Mouse (Mus musculus) lung, postnatal 36 days (tissue): ENCODE measurements around the gene Gm10295.
A peak's percentile ranks its signal among the peaks of the same experiment; 100 is the strongest.

Experiments used
- DNase-seq: peaks from one replicate; pipeline ENCODE4 v3.0.0; 2022; ENCODE audit warnings: mixed read lengths

The Gm10295 gene

DNA sequence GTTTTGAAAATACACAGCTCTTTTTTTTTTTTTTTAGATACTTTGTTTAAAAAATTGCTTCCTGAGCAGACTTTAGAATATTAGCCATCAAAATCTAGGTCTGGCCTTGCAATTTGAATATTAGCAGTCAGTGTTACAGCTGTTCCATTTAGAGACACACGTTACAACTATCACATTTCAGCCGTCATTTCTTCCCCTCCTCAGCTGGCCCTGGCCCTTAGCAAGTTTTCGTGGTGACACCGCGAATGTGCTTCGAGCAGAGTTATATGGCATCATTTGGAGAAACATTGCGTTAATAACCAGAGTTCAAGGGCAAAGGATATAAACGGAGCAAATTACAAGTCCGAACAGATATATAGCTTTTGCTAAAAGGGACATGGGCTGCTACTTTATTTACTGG, 2.4 kb downstream of the Gm10295 start:
- DNase-seq: peak; percentile 52

DNA sequence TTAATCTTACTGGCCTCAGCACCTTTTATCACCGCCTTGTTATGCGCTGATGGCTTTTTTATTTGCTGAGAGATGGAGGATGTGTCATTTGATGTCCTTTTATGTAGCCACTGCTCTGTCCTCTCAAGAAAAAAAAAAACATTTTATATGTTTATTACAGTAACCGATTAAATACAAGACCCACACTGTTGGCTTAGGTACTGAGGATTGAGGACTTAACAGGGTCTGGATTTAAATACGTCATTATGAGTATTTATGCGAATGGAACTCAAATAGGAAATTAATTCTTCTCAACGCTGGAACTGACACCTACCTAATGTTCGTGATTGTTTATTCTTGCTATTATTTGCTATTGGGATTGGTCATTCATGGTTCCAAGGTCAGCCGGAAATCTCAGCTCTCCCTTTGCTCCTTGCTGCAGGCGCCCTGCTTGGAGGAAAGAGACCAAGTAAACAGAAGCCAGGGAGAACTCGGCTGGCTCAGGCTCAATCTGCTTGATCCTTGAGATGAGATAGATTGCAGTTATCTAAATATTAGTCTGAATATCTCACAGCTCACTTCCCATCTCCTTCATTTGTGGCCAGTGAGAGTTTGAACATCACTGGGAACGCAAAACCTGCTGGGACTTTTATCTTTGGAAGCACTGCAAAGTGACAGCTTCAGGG, 26.2 kb downstream of the Gm10295 start:
- DNase-seq: peak; percentile 49

DNA sequence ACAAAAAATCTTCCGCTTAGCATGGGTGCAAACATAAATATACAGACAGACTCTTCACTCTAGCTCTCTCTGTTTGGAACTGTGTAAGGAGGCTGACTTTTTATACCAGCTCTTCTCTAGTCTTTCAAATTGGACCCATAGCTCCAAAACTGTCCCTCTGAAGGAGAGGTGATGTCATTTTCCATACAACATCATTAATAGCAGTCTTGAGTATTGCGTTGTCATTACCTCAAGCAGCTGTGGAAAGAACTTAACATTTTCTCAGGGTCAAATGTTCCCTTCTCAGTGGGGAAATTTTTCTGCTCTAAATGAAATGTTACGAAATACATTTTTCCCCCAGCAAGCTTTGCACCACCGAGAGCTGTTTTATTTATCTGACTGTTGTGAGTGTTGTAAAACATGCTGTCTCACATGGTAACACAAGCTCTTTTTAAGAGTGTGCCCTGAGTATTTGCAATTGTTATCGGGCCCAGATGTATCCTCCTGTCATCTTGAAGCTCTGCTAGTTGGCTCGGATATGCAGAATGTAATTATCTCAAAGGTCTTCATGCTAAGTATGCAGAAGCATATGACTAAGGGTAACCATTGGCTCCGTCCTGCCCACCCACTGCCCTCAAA, 38.0 kb downstream of the Gm10295 start:
- DNase-seq: peak; percentile 47

DNA sequence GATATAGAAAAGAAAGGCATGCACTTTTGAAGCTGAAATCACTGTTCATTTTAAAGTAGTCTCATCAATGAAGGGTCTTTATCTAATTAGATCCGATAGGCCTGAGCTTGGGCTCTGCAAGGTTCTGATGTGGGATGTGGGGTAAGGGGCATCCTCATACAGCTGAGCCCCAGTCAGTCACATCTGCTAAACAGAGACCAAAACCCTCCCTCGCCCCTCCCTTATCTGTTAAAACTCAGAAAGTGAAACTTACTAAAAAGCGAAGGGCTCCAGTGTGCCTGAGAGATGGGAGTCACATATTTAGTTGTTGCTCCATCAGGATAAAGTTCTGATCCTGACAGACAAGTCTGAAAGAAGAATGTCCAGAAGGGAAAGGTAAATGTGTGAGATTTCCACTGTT, 38.9 kb downstream of the Gm10295 start:
- no peak for DNase-seq

DNA sequence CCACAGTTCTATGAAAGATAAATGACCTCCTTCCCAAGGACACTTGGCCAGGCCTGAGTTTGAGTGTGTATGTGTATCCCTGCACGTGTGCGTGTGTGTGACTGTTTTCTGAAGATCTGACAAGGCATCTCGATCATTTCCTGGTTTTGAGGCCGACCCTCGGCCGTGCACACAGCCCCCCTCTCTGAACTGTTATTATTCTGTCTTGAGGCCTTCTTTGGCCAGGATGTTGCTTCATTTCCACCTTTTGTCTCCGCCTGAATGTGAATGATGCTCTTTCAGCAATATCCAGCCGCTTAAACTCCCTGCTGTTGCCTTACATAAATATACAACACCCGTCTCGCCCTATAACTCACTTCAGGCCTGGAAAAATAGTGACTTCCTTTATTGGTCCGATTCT, 39.9 kb downstream of the Gm10295 start:
- DNase-seq: peak; percentile 61

DNA sequence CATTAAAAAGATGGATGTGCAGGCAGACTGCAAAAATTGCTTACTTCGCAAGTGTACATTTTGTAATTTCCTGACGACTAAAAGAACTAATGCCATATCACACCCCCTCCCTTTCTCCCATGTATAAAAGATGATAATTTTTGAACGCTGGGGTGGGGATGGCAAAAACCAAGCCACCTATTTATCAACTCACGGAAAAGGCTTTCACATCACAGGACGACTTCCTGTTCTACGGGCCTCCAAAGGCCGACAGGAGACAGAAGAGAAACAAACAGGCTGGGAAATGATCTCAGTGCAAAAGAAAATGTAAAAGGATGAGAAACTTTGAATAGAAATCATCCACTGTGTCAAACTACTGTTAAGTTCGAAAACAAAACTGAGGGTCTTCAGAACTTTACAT, 43.2 kb downstream of the Gm10295 start:
- no peak for DNase-seq

DNA sequence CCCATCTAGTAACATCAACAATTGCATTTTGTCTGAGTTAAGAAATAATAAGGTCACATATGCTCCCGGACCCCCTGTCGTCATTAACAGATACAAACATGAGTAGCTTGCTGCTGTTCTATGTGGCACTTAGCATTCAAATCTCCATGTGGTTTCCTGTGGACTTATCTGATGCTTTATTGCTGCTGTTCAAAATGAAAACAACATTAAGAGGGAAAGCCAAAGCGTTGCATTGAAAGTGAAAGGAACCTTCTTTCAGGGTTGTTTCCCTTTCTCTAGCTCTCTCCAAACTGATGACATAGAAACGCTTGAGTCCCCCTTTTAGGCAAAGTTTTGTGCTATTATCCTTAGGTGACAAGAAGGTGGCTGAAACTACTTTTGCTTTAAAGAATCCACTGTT, 48.6 kb downstream of the Gm10295 start:
- DNase-seq: no peak
